Mouse (Mus musculus) forebrain, postnatal 0 days (tissue): ENCODE data around the gene Uqcrq. TPM values are rescaled to one million over a fixed set of nuclear protein-coding genes. Genes with fewer than 3 reads are reported as not detected.
A peak's percentile ranks its signal among the peaks of the same experiment; 100 is the strongest.

Source experiments
- ATAC-seq: fragments of 200-750 bp; cut with Nextera tagmentation; 2 replicates; pipeline ENCODE4 v1.8.0; 2017; ENCODE audit warnings: mild to moderate bottlenecking, moderate library complexity
- DNase-seq: peaks from one replicate; pipeline ENCODE4 v3.0.0-alpha.2; 2015
- H3K27ac ChIP-seq: fragments of 300-500 bp; sonication (generic); 2 replicates; pipeline ENCODE4 v1.5.1; 2014; ENCODE audit warnings: low read depth, mild to moderate bottlenecking, antibody characterized with exemption, low read length, moderate library complexity, mixed read lengths
- H3K27me3 ChIP-seq: fragments of 300-500 bp; sonication (generic); 2 replicates; pipeline ENCODE4 v1.6.1; 2014; ENCODE audit warnings: mild to moderate bottlenecking, low read length, mixed read lengths; ENCODE audit not compliant: insufficient read depth
- H3K36me3 ChIP-seq: fragments of 300-500 bp; sonication (generic); 2 replicates; pipeline ENCODE4 v1.6.1; 2014; ENCODE audit warnings: mild to moderate bottlenecking, moderate library complexity; ENCODE audit not compliant: insufficient read depth
- H3K4me1 ChIP-seq: fragments of 300-500 bp; sonication (generic); 2 replicates; pipeline ENCODE4 v1.6.1; 2014; ENCODE audit warnings: antibody characterized with exemption; ENCODE audit not compliant: insufficient read depth
- H3K4me2 ChIP-seq: fragments of 300-500 bp; sonication (generic); 2 replicates; pipeline ENCODE4 v1.6.1; 2014; ENCODE audit warnings: low read depth, mild to moderate bottlenecking, moderate library complexity
- H3K4me3 ChIP-seq: fragments of 300-500 bp; sonication (generic); 2 replicates; pipeline ENCODE4 v1.5.1; 2014; ENCODE audit warnings: low read depth, low read length, mixed read lengths
- H3K9ac ChIP-seq: fragments of 300-500 bp; sonication (generic); 2 replicates; pipeline ENCODE4 v1.6.1; 2014; ENCODE audit warnings: mild to moderate bottlenecking
- H3K9me3 ChIP-seq: fragments of 300-500 bp; sonication (generic); 2 replicates; pipeline ENCODE4 v1.6.1; 2016; ENCODE audit warnings: low read length
- CTCF ChIP-seq: sonication (generic); IDR thresholded peaks from 2 replicates; pipeline ENCODE4 v1.5.1; 2016; ENCODE audit warnings: antibody characterized with exemption, control low read depth, low read depth
- WGBS: fragments of 180-500 bp; shearing (Covaris S2); extraction: QIAGEN DNeasy Blood & Tissue Kit; methylation state at CpG from one replicate; pipeline ENCODE4 v1.1.7; 2014; 5-methylcytosine and 5-hydroxymethylcytosine counted together
- polyA plus RNA-seq: library from polyadenylated mRNA; unstranded; fragments of >200 nt; fragmentation: Nextera tagmentation; extraction: Ambion mirVana; gene quantifications from 2 replicates; pipeline ENCODE4 v1.2.1, GENCODE M21; 2015
- total RNA-seq: library from RNA; depleted of rRNA; stranded (reverse); fragments of >200 nt; gene quantifications from 2 replicates; pipeline ENCODE4 v1.2.3, GENCODE M21; 2014; rRNA removed

The Uqcrq gene
- 20.6 and 30.5 TPM in 2 replicates for total RNA-seq
- polyA plus RNA-seq = 822 and 1,049 TPM in 2 replicates

GRCm38 (mm10) chr11:53430670-53431346, at the start of gene Uqcrq, which contains the start of gene Gdf9:
Gene Uqcrq, minus strand, starts transcription at chr11:53430831.
Gene Gdf9, plus strand, starts transcription at chr11:53431023.
- no peaks in the 10 kb centered on the region for H3K27me3 ChIP-seq
- peak within 1 kb of the TSS; percentile 69 for H3K4me3 ChIP-seq
- H3K4me1 ChIP-seq = no peaks in the 10 kb centered on the region
- H3K36me3 ChIP-seq = peaks cover 8% of the 10 kb centered on the region; the same call in 1 of the 2 replicates
- TF ChIP-seq CTCF = no peak
- H3K9me3 ChIP-seq = no peaks in the 10 kb centered on the region
- peak; percentile 96 for ATAC-seq
- peak within 1 kb of the TSS; percentile 83 for H3K27ac ChIP-seq
- DNase-seq = peak; percentile 99
- peak within 1 kb of the TSS; percentile 75 for H3K9ac ChIP-seq
- peak within 1 kb of the TSS; percentile 74 for H3K4me2 ChIP-seq
- WGBS = 1% methylated on average over 44 of the region's 44 CpGs

DNA sequence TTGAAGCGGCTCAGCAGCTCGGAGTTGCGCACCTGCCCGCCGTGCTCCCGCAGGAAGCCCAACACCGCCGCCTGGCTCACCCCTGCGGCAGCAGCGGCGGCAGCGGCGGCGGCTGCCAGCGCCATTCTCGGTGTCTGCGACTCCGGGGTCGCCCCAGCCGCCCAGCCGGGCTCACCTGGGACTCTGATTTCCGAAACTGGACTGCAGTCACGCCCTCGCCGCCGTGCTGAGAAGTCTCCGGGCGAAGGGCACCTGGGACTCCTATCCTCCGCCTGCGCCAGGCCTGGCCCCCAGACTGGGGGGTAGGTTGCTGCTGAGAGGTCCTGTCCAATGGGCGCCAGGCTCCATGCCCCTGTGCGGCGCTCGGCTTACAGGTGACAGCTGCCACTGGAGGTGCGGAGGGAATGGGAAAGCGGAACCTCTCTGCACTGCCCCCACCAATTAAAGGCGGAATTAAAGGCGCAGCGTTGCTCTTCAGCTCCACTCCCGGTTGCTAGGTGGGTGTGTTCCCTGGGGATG, 49.2 kb upstream of the Uqcrq start, which contains the start of the genes Gm9945 and Sowaha:
TSS of gene Gm9945 (plus strand) at position 384 of the 519 bp plus-strand sequence.
TSS of gene Sowaha (minus strand) at position 492 of the 519 bp plus-strand sequence.
- Histone ChIP-seq H3K4me1 (peaks cover 9% of the 10 kb centered on the region), H3K36me3 (no peaks in the 10 kb centered on the region), H3K4me3 (peak within 1 kb of the TSS; percentile 40), H3K27ac (peak within 1 kb of the TSS; percentile 50; the same call in 1 of the 2 replicates), H3K4me2 (peak within 1 kb of the TSS; percentile 59), H3K9me3 (no peaks in the 10 kb centered on the region), H3K27me3 (0 out of 2 replicates have a peak, but pooled peaks cover 17% of the 10 kb centered on the region), H3K9ac (peak within 1 kb of the TSS; percentile 53)
- ATAC-seq = peak; percentile 66
- TF ChIP-seq CTCF = peak; percentile 40
- DNase-seq = peak; percentile 65
- 3% methylated on average over 40 of the region's 40 CpGs for WGBS

DNA sequence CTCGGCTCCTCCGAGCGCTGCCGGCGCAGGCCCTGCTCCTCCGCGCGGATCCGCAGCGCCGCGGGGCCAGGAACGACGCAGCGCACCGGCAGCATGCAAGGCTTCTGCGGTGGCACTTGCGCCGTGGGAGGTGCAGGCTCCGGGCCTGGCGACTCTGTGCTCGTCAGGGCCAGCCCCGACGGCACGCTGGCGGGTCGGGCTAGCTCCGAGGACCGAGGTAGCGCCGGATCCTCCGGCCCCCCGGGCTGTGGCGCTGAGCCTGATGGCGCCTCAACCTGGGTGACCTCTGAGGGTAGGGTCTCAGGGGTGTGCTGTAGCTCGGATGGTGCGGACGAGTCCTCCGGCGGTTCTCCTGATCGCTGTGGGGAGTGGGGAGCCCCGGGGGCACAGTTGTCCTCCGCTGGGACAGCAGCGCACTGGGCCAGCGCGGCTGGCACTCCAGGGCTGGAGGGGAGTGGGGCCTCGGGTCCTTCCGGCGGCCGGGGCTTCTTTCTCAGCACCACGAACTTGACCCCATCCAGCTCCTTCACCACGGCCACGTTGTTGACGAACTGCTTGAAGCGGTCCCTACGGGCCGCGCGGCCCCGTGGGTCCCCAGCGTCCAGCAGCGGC, 48.6 kb upstream of the Uqcrq start:
- Histone ChIP-seq H3K27ac (peak overlapping the region; percentile 50; the same call in 1 of the 2 replicates), H3K4me1 (peaks cover 9% of the 10 kb centered on the region), H3K4me3 (peak overlapping the region; percentile 40), H3K9ac (peak overlapping the region; percentile 53), H3K4me2 (peak overlapping the region; percentile 59), H3K9me3 (no peaks in the 10 kb centered on the region), H3K36me3 (no peaks in the 10 kb centered on the region), H3K27me3 (0 out of 2 replicates have a peak, but pooled peaks cover 17% of the 10 kb centered on the region)
- no peak for TF ChIP-seq CTCF
- peak; percentile 58 for DNase-seq
- ATAC-seq = peak; percentile 40; the same call in 1 of the 2 replicates
- WGBS = 4% methylated on average over 62 of the region's 62 CpGs

- TF ChIP-seq CTCF = no peak
- DNase-seq (no peak), ATAC-seq (0 out of 2 replicates have a peak, but pooled peaks have one; percentile 12)
- 0 out of 2 replicates have a peak overlapping the region, but pooled peaks have one; percentile 50 for H3K27ac ChIP-seq
- peaks cover 9% of the 10 kb centered on the region for H3K4me1 ChIP-seq
- 6% methylated on average over 79 of the region's 79 CpGs for WGBS
- peak overlapping the region; percentile 53 for H3K9ac ChIP-seq
- H3K9me3 ChIP-seq = no peaks in the 10 kb centered on the region
- H3K4me2 ChIP-seq = peak overlapping the region; percentile 59
- 0 out of 2 replicates have a peak, but pooled peaks cover 17% of the 10 kb centered on the region for H3K27me3 ChIP-seq
- no peaks in the 10 kb centered on the region for H3K36me3 ChIP-seq
- peak overlapping the region; percentile 40 for H3K4me3 ChIP-seq
Measured at GRCm38 (mm10) chr11:53478383-53479170, 47.9 kb upstream of the Uqcrq start.

- WGBS = 55% methylated on average over 7 of the region's 7 CpGs
- Histone ChIP-seq H3K4me2 (peak overlapping the region; percentile 59; the same call in 1 of the 2 replicates), H3K4me1 (peaks cover 9% of the 10 kb centered on the region), H3K4me3 (no peak overlapping the region), H3K36me3 (no peaks in the 10 kb centered on the region), H3K9me3 (no peaks in the 10 kb centered on the region), H3K27ac (no peak overlapping the region), H3K27me3 (0 out of 2 replicates have a peak, but pooled peaks cover 17% of the 10 kb centered on the region), H3K9ac (no peak overlapping the region)
- ATAC-seq = no peak
- DNase-seq = no peak
- no peak for TF ChIP-seq CTCF
Measured at GRCm38 (mm10) chr11:53477833-53478232, 47.2 kb upstream of the Uqcrq start.

DNA sequence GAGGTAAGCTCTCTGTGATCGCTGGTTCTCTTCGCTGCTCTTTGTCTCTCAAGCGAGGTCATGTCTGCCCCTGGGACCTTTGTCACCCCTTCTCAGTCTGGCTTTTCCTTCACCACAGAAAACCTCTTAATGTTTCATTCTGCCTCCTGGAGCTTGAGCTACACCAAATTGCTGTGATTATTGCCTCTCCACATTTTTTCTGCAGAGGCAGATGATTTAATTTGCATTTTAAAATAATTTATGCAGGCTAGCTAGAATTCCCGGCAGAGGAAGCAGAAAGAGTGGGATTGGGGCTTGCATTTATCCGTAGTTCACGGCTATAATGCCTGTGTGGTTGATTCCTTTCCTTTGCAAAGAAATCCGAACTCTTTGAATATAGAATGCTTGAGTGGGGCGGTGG, 45.0 kb upstream of the Uqcrq start:
- Histone ChIP-seq H3K9ac (peak overlapping the region; percentile 41), H3K27ac (peak overlapping the region; percentile 89)

More for the DNA sequence above, 45.0 kb upstream of the Uqcrq start:
- peak; percentile 61 for DNase-seq
- TF ChIP-seq CTCF = no peak
- no peaks in the 10 kb centered on the region for H3K36me3 ChIP-seq
- WGBS = 10% methylated on average over 8 of the region's 8 CpGs
- H3K9me3 ChIP-seq = no peaks in the 10 kb centered on the region
- H3K4me3 ChIP-seq = peak overlapping the region; percentile 16
- ATAC-seq = peak; percentile 66
- 0 out of 2 replicates have a peak, but pooled peaks cover 14% of the 10 kb centered on the region for H3K27me3 ChIP-seq
- peaks cover 12% of the 10 kb centered on the region for H3K4me1 ChIP-seq
- peak overlapping the region; percentile 43 for H3K4me2 ChIP-seq
